Mouse (Mus musculus) hindlimb bud, embryonic 11.5 days (tissue): ENCODE measurements at regions not wholly inside any gene's neighbourhood (a gene's known extent, or its start where the extent isn't known, plus 50 kb on each side); places are given as distances from the start of the nearest gene placed in this dataset.

Experiments
- DNase-seq: peaks from one replicate; pipeline ENCODE4 v3.0.0-alpha.2; 2012; ENCODE audit warnings: low read depth, low spot score; ENCODE audit errors: extremely low spot score

DNA sequence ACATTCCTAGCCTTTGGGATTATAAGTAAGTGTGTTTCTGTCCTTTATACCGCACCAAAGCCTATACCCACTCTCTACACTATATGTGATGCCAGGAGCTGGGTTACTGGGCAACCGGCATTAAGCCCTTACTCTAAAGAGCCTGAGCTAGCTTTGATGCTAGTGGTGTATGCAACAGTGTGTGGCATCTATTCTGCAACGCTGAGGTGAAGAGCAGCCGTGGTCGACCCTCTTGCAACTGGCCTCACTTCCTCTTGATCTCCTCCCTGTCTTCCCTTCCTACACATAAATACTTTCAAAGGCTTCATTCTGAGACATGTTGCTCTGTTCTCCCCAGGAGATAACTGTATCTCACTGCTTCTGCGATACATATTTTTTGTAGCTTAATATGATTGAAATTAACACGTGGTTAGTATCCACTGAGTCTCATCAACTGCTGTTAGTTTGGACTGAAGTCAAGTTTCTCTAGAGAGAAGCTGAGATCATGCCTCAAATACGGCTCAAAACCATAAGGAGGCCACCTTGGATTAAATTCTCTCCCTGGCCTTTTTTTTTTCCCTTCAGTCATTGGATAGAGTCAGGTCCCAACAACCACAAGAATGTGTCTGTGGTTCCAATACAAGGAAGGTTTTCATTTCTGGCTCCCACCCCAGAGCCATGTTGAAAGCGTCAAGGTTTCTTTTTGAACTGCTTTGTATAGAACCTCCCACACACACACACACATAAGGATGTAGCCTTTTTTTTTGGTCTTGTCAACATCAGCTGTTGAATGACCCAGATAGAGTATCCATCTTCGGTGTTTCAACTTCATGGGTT, 191.2 kb upstream of the Jmjd1c start:
- DNase-seq = no peak

GRCm38 (mm10) chr10:66907842-66908241, 188.1 kb upstream of the Jmjd1c start:
- no peak for DNase-seq

DNA sequence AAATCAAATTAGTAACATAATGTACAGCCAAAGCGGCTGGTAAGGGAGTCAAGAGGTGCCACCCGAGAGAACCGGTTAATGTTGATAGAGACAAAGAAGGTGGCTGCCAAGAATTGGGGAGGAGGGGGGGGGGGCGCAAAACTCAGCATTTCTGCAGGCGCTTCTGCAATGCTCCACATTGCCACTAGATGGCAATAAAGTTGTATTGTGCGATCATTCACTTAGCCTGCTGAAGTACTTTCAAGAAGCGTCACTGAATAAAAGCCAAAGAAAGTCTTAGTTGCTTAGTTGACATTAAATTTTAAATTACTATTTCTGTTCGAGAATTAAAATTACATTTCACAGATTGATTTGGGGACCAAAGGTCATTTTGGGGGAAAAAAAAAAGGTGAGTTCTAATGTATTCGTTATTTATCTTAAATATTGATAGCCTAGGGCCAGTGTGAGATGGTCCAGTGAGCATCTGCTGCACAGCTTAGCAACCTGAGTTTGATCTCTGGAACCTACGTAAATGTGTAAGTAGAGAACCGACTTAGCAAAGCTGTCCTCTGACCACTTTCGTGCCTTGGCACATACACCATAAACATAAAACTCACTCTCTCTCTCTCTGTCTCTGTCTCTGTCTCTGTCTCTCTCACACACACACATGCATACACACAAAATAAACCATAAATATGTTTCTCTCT, 186.6 kb upstream of the Jmjd1c start:
- DNase-seq = no peak

DNA sequence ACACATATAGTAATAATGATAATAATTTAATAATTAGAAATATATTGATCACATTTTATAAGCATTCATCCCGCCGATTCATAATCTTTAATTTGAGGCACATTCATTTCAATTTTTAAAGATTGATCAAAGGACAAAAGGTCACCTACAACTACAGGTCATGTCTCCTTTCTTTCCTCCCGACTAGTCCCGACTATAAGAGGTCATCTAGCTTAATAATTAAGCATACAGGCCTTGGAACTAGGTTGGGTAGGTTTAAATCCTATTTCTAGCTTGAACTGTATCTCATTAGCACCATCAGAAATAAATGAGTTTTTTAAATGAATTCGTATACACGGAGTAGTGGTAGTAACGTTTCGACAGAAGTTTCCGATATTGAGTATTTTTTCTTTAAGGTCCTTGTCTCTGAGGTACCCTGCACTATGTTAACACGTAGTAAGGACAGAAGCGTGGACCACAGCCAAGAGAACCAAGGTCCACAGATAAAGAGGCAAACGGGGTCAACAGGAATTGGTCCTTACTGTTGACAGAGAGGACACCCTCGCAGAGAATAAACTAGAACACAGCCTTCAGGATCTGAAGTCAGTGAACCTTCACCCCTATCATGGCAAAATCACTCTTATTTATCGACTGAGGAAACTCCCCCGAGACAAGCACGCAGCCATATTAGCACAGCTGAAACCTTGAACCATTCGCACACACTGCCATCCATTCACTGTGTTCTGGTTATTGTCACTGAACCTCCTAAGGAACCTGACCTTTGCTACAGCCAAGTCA, 185.8 kb upstream of the Jmjd1c start:
- DNase-seq = no peak

GRCm38 (mm10) chr10:66911261-66911911, 184.5 kb upstream of the Jmjd1c start:
- no peak for DNase-seq

DNA sequence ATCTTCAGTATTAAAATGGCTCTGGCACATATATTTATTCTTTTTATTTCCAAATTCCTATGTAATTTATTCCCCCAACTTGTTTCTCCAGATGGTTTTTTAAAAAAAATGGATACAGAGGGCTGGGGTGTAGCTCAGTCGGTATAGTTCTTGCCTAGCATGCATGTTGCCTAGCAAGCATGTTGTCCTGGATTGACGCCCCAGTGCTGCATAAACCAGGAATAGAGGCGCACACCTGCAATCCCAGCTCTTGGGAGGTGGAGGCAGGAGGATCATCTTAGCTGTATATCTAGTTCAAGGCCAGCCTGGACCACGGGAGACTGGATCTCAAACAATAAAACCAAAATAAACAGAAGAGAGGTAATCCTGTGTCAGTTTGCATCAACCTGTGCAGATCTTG, 183.5 kb upstream of the Jmjd1c start:
- no peak for DNase-seq

DNA sequence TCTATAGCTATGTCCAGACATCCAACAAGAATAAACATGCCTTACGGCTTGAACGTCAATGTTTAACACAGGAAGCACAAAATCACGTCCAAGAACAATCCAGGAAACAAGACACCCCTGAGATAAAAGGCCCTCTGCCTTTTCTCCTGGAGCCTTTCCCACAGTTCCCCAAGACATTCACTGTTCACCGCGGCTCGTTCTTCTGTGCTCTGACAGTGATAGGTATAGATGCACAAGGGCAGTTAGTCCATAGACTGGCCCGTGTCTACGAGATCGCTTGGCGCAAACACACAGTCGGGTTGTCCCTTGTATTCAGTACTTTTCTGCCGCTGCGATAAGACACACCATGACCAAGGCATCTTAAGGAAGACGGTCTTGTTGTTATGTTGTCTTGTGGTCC, 182.7 kb upstream of the Jmjd1c start:
- DNase-seq = no peak

- DNase-seq = no peak
These were observed 182.3 kb upstream of the Jmjd1c start for GRCm38 (mm10) chr10:66913627-66914026.

DNA sequence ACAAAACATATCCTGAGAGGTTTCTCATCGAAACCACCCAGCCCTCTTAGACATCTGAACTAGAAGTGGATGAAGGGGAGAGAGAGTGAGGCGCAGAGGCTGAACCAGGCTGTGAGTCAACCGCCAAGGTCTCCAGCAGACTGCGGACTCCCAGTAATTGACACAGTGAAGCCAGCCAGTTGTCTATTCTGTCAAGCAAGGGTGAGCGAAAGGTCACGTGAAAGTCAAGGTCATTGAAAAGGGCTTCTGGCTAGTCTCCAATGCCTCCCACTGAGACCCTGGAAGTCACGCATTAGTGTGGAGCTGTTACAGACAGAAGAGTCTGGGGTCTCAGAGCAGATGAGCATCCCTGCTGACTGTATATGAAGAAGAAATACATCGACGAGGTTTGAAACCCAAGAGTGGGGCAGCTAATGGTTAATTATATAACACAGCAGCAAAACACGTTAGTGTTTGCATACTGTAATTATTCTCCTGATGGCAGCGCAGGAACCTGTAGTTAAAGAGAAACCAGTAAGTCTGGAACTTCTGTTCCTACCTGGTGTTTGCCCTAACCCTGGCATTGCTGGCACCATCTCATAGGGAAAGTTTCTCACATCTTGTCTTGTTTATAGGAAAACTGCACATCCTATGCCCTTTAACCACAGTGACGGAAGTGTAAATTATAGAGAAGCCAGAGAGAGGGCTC, 181.5 kb upstream of the Jmjd1c start:
- no peak for DNase-seq

- DNase-seq = no peak
These were observed 180.1 kb upstream of the Jmjd1c start for GRCm38 (mm10) chr10:66915801-66916200.

GRCm38 (mm10) chr10:66917725-66918124, 178.2 kb upstream of the Jmjd1c start:
- no peak for DNase-seq

DNA sequence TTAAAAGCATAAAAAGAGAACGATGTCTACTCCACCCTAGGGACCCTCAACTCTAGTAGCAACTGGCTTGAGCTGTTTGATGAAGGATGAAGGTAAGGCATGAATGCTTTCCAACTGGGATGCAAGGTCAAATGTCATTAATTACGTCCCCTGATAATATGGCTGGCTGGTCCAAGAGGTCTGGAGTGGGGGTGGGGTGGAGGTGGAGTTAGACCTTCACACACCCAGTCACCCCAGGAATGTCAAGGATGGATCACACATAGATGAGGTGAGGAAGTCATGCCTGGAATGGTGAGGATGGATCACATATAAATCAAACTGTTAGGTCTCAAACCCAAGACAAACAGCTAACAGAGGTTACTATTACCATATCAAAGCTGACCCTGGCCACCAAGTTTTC, 177.2 kb upstream of the Jmjd1c start:
- no peak for DNase-seq

DNA sequence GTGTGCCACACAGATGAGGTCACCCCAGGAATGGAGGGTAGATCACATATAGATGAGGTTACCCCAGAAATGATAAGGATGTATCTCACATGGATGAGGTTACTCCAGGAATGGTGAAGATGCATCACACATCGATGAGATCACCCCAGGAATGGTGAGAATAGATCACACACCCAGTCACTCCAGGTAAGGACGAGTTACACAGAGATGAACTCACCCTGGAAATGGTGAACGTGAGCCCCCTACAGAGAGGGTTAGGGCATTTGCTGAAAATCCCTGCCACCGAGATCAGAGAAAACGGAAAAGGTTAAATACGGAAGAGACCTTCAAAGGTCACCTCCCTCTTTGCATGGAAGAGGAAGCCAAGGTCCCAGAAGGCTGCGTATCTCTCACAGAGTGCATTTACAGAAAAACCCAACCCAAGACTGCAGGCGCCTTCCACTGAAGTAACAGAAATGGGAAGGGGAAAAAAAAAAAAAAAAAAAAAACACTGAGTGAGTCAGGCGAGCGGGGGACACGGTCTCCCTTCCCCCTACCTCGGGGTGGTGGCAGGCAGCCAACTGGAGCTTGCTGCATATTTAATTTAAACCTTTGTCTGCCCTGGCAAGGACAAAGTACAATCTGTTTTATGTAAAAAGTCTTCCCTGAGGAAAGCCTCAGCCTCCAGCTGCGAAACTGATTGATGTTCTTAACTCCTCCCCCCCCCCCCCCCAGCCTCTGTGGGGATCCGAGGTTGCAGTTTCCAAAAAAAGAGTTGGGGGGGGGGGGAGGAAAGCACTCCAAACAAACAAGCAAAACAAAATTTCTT, 175.8 kb upstream of the Jmjd1c start:
- DNase-seq = no peak

GRCm38 (mm10) chr10:66920761-66921684, 174.9 kb upstream of the Jmjd1c start:
- DNase-seq = no peak

DNA sequence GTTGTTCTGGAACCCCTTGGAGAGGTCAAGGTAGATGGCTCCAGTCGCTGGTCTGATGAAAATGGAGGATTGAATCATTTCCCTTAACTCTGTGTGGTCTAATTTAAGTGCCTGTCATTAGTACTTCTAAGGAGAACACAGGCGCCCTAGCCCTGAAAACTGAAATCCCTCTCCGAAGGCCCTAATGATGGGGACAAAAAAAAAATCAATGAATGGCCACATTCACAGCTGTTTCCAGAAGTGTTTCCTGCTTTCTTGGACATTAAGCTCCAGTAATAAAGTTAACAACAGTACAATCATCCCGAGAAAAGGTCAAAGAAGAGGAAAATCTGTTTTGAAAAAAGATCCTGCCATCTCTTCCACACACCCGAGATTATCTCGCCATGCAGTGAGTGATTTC, 174.1 kb upstream of the Jmjd1c start:
- no peak for DNase-seq

GRCm38 (mm10) chr10:66922314-66922713, 173.6 kb upstream of the Jmjd1c start:
- no peak for DNase-seq

DNA sequence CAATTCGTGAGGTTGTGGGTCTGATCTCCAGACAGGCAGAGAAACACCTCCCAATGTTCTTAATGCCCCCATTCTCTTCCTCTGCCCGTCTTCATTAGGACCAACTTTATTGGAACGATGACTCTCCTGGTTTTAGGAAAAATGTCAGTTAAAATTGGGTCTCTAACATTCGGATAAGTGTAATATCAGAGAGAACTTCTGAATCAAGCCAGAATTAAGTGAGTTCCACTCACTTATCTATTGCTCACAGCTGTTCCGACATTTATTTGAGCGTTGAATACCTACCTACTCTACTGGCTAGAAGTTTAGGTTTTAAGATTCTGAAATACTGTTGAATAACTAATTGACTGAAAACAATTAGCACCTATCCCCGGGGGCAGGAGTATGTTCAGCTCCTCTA, 172.0 kb upstream of the Jmjd1c start:
- DNase-seq = no peak

- DNase-seq = no peak
These were observed 171.5 kb upstream of the Jmjd1c start for GRCm38 (mm10) chr10:66924418-66924817.
